Mouse (Mus musculus) lung, postnatal 0 days (tissue): ENCODE results near the gene Gm15217. TPM values are rescaled to one million over a fixed set of nuclear protein-coding genes. Genes with fewer than 3 reads are reported as not detected.
A peak's percentile ranks its signal among the peaks of the same experiment; 100 is the strongest.

Source experiments
- ATAC-seq: fragments of 200-750 bp; cut with Nextera tagmentation; 2 replicates; pipeline ENCODE4 v1.8.0; 2017; ENCODE audit warnings: moderate library complexity
- DNase-seq: peaks from one replicate; pipeline ENCODE4 v3.0.0-alpha.2; 2016; ENCODE audit warnings: low spot score
- H3K27ac ChIP-seq: fragments of 300-500 bp; sonication (generic); 2 replicates; pipeline ENCODE4 v1.5.1; 2014; ENCODE audit warnings: antibody characterized with exemption, mild to moderate bottlenecking, low read length, mixed read lengths
- H3K27me3 ChIP-seq: fragments of 300-500 bp; sonication (generic); replicated peaks from 2 replicates; pipeline ENCODE4 v1.6.1; 2014; ENCODE audit warnings: low read length, mixed read lengths; ENCODE audit not compliant: insufficient read depth
- H3K36me3 ChIP-seq: fragments of 300-500 bp; sonication (generic); 2 replicates; pipeline ENCODE4 v1.6.1; 2014; ENCODE audit warnings: low read length, mixed read lengths; ENCODE audit not compliant: insufficient read depth
- H3K4me1 ChIP-seq: fragments of 300-500 bp; sonication (generic); 2 replicates; pipeline ENCODE4 v1.6.1; 2014; ENCODE audit warnings: antibody characterized with exemption, low read depth, low read length, mixed read lengths; ENCODE audit not compliant: insufficient read depth
- H3K4me2 ChIP-seq: fragments of 300-500 bp; sonication (generic); replicated peaks from 2 replicates; pipeline ENCODE4 v1.6.1; 2014; ENCODE audit warnings: low read depth, mild to moderate bottlenecking, low read length, moderate library complexity, mixed read lengths
- H3K4me3 ChIP-seq: fragments of 300-500 bp; sonication (generic); 2 replicates; pipeline ENCODE4 v1.5.1; 2014; ENCODE audit warnings: low read depth, low read length
- H3K9ac ChIP-seq: fragments of 300-500 bp; sonication (generic); replicated peaks from 2 replicates; pipeline ENCODE4 v1.6.1; 2014; ENCODE audit warnings: low read depth, mild to moderate bottlenecking
- H3K9me3 ChIP-seq: fragments of 300-500 bp; sonication (generic); 2 replicates; pipeline ENCODE4 v1.6.1; 2016; ENCODE audit warnings: low read length, mixed read lengths
- CTCF ChIP-seq: IDR thresholded peaks from 2 replicates; pipeline ENCODE4 v1.5.1; 2016; ENCODE audit warnings: antibody characterized with exemption, mild to moderate bottlenecking
- EP300 ChIP-seq: IDR thresholded peaks from 2 replicates; pipeline ENCODE4 v1.6.1; 2016; ENCODE audit warnings: antibody characterized with exemption, mild to moderate bottlenecking, control low read depth
- WGBS: fragments of 180-500 bp; shearing (Covaris S2); extraction: QIAGEN DNeasy Blood & Tissue Kit; methylation state at CpG from one replicate; pipeline ENCODE4 v1.1.7; 2014; 5-methylcytosine and 5-hydroxymethylcytosine counted together
- polyA plus RNA-seq: library from polyadenylated mRNA; unstranded; fragments of >200 nt; fragmentation: Nextera tagmentation; extraction: Ambion mirVana; gene quantifications from 2 replicates; pipeline ENCODE4 v1.2.1, GENCODE M21; 2015

Gene Gm15217
- polyA plus RNA-seq, 1 experiment from 2014 or later = 0.76 TPM

DNA sequence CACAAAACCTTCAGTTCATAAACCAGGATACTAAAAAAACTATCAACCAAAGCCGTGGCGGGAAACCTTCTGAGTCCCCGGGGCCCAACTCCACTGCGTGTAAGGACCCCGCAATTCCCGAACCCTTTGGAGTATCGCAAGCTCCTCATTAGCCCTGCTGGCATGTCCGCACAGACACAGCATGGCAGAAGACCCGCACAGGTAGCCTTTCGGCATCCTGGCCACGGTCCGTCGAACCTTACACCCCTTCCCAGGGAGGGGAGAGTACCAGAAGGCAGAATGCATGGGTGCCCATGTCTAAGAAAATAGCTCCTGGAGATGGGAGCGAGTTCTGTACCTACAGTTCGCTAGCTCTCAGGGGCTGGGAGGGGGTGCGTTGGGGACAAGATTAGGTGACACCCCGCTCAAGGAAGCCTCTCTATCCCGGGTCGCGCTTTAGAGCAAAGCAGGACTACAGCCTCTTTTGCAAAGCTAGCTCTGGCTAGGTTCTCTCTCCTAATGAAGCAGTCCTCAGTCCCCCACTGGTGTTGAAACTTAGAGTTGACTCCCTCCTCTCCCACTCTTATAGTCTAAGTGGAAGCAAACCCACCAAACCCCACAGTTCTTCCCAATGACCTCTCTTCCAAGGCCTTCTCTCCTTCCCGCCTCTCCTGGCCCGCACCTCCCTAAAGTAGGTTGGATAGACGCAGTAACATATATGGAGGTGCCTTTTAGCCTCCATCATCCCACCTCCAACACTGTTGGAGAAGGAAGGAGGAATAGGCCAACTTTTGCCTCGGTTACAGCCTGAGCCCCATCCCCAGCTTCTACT, 10.4 kb downstream of the Gm15217 start:
- Histone ChIP-seq H3K9ac (0 out of 2 replicates have a peak overlapping the region, but pooled peaks have one; percentile 16), H3K9me3 (no peaks in the 10 kb centered on the region), H3K4me2 (peak overlapping the region; percentile 60), H3K4me3 (peak overlapping the region; percentile 60), H3K27ac (no peak overlapping the region), H3K4me1 (peaks cover 6% of the 10 kb centered on the region), H3K27me3 (no peaks in the 10 kb centered on the region), H3K36me3 (no peaks in the 10 kb centered on the region)
- DNase-seq (peak; percentile 25), ATAC-seq (no peak)
- WGBS = 8% methylated on average over 24 of the region's 24 CpGs
- TF ChIP-seq CTCF (no peak), EP300 (no peak)

DNA sequence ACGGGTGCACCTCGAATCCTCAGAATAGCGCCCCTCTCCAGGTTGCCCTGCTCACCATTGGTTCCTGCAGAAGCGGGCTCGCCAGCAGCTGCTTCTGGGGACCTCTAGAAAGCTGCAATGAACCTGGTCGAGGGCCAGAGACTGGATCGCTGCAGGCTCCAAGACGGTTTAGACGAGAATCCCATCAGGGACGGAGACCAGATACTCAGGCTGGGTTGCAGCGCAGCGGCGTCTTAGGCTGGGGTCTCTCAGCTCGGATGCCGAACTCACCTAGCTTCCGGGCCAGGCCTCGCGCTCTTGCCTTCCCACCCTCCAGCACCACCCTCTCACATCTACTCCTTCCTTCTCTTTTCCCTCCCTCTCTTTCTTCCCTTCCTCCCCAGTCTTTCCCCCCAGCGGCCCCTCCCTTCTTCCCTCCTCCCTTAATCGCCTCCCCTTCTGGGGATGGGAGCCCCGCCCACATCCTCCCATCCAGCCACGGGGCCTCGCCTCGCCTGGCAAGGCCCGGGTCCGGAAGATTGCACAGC, 11.1 kb downstream of the Gm15217 start, which contains the start of gene Bmp4:
Bmp4 (minus strand) TSS at position 421 of the 527 bp plus-strand sequence.
- ATAC-seq (no peak), DNase-seq (peak; percentile 66)
- H3K4me3 ChIP-seq = peak within 1 kb of the TSS; percentile 60
- H3K36me3 ChIP-seq = no peaks in the 10 kb centered on the region
- TF ChIP-seq CTCF (no peak), EP300 (no peak)
- H3K27ac ChIP-seq = no peak within 1 kb of the TSS
- H3K27me3 ChIP-seq = no peaks in the 10 kb centered on the region
- peak within 1 kb of the TSS; percentile 60 for H3K4me2 ChIP-seq
- H3K9ac ChIP-seq = 0 out of 2 replicates have a peak within 1 kb of the TSS, but pooled peaks have one; percentile 16
- under 1% methylated on average over 19 of the region's 26 CpGs for WGBS
- peaks cover 3% of the 10 kb centered on the region; the same call in 1 of the 2 replicates for H3K4me1 ChIP-seq
- no peaks in the 10 kb centered on the region for H3K9me3 ChIP-seq

DNA sequence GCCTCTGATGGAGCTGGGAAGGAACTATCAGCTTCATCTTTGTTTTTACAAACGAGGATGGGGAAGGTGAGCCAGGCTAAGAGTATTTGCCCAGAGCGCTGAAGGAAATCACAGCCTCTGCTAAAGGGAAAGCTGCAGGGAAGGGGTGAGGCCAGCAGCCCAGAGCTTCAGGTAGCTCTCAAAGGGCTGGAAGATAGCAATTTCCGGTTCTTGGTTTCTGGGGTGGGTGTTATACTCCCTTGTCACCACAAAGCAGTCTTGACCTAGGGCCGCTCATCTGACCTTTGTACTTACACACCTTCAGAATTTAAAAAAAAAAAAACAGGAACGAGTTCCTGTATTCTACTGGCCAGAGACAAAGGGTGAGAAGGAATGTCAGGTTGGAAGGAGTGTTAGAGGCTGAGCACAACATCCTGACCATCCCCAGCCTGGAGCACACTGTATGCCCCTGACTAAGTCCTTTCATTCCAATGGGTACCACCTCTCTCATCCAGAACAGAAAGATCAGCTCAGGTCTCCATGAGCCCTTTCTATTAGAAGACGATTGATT, 12.5 kb downstream of the Gm15217 start:
- H3K4me3 ChIP-seq = no peak overlapping the region
- 0 out of 2 replicates have a peak, but pooled peaks cover 3% of the 10 kb centered on the region for H3K4me1 ChIP-seq
- no peaks in the 10 kb centered on the region for H3K27me3 ChIP-seq
- H3K9me3 ChIP-seq = no peaks in the 10 kb centered on the region
- TF ChIP-seq CTCF = no peak
- TF ChIP-seq EP300 = no peak
- no peak for ATAC-seq
- 58% methylated on average over 6 of the region's 6 CpGs for WGBS
- H3K9ac ChIP-seq = no peak overlapping the region
- H3K36me3 ChIP-seq = no peaks in the 10 kb centered on the region
- no peak for DNase-seq
- H3K4me2 ChIP-seq = no peak overlapping the region
- no peak overlapping the region for H3K27ac ChIP-seq

DNA sequence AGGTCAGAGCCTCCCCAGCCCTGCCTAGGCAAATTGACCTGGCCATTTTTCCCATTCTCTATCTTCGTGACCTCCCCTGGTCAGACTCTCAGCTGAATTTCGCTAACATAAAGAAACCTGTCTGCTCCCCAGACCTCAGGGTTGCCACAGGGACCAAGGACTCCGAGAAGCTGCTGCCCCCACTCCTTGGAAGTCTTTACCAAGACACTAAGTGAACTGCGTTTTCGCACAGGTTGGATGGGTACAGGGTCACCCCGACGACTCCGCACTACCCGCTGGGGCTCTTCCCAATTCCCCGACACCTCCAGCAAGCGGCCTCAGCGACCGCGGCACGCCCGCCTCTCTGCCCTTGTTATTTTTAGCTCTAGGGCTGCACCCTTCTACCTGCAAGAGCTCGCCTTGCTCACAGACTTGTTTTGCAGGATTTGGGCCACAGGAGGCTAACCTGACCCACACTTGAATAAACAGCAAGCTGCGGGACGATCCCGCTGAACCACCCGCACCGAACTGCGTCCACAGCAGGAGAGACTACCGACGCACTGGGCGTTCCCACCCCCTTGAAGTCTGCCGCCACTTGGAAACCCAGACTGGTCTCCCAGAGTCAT, 19.0 kb downstream of the Gm15217 start:
- no peaks in the 10 kb centered on the region for H3K4me1 ChIP-seq
- H3K4me3 ChIP-seq = peak overlapping the region; percentile 17; the same call in 1 of the 2 replicates
- no peaks in the 10 kb centered on the region for H3K9me3 ChIP-seq
- no peak overlapping the region for H3K9ac ChIP-seq
- peak; percentile 69 for DNase-seq
- no peak overlapping the region for H3K27ac ChIP-seq
- H3K4me2 ChIP-seq = peak overlapping the region; percentile 55
- no peaks in the 10 kb centered on the region for H3K36me3 ChIP-seq
- 0 out of 2 replicates have a peak, but pooled peaks cover 13% of the 10 kb centered on the region for H3K27me3 ChIP-seq
- peak; percentile 66 for ATAC-seq
- TF ChIP-seq EP300 (no peak), CTCF (peak; percentile 41)
- 3% methylated on average over 27 of the region's 27 CpGs for WGBS

DNA sequence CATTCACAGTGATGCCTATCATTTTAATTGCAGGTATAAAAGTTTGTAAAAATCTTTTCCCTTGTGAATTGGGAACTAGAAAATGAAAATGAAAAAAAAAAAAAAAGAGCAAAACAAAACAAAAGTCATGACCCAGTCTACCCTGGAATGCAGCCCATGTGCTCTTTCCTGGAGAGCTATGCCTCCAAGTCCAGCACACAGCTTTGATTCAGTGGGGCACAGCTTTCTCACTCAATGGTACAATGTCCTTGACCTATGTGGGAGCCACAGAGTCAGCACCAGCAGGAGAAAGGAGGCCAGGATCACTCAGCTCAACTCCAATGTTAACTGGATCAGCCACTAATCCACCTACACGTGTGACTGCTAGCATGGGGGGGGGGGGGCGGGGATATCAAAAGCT, 20.7 kb downstream of the Gm15217 start:
- H3K9ac ChIP-seq = no peak overlapping the region
- no peaks in the 10 kb centered on the region for H3K36me3 ChIP-seq
- H3K27ac ChIP-seq = no peak overlapping the region
- H3K27me3 ChIP-seq = 0 out of 2 replicates have a peak, but pooled peaks cover 13% of the 10 kb centered on the region
- H3K9me3 ChIP-seq = no peaks in the 10 kb centered on the region
- ATAC-seq (no peak), DNase-seq (no peak)
- H3K4me2 ChIP-seq = no peak overlapping the region
- H3K4me1 ChIP-seq = no peaks in the 10 kb centered on the region
- TF ChIP-seq CTCF = no peak
- no peak for TF ChIP-seq EP300
- 54% methylated on average over 2 of the region's 2 CpGs for WGBS
- H3K4me3 ChIP-seq = no peak overlapping the region

DNA sequence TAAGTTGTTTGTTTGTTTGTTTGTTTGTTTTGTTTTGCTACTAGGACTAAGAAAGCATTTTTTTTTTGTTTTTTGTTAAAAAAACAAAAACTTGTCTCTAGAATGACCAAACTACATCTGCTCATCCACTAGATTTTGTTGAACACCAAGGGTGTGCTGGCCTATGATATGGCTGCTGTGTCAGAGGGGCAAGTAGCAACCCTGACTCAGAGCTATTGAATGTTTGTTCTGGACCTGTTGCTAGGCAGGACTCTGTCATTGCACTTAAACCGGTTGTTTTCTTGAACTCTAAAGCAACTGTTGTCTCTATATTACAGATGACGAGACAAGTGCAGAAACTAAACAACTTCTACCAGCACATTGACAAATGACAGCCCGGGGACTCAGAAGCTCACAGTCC, 29.1 kb downstream of the Gm15217 start:
- Histone ChIP-seq H3K4me2 (no peak overlapping the region), H3K27ac (no peak overlapping the region), H3K9ac (no peak overlapping the region), H3K9me3 (no peaks in the 10 kb centered on the region), H3K27me3 (no peaks in the 10 kb centered on the region), H3K36me3 (no peaks in the 10 kb centered on the region), H3K4me3 (no peak overlapping the region), H3K4me1 (no peaks in the 10 kb centered on the region)
- WGBS = 62% methylated on average over 3 of the region's 3 CpGs
- ATAC-seq (peak; percentile 55), DNase-seq (peak; percentile 44)
- TF ChIP-seq EP300 (no peak), CTCF (no peak)
